Mouse (Mus musculus) myocyte (in vitro differentiated cells): Measurements from ENCODE around the gene Ascc3. TPM values are rescaled to one million over a fixed set of nuclear protein-coding genes. Genes with fewer than 3 reads are reported as not detected.
A peak's percentile ranks its signal among the peaks of the same experiment; 100 is the strongest.

Experiments
- H3K27me3 ChIP-seq: one replicate; pipeline ENCODE4 v1.6.1; 2011; ENCODE audit not compliant: control insufficient read depth, insufficient read depth, insufficient read length
- H3K36me3 ChIP-seq: one replicate; pipeline ENCODE4 v1.6.1; 2011; ENCODE audit not compliant: control insufficient read depth, insufficient read depth
- H3K4me2 ChIP-seq: one replicate; pipeline ENCODE4 v1.6.1; 2011; ENCODE audit warnings: low read depth, control low read depth
- H3K4me3 ChIP-seq: one replicate; pipeline ENCODE4 v1.5.1; 2011; ENCODE audit warnings: mild to moderate bottlenecking, control low read depth, moderate library complexity
- H3K79me2 ChIP-seq: one replicate; pipeline ENCODE4 v1.6.1; 2011; ENCODE audit not compliant: control insufficient read depth, insufficient read depth
- H3ac ChIP-seq: one replicate; pipeline ENCODE4 v1.6.1; 2011; ENCODE audit not compliant: control insufficient read depth, insufficient read length
- CEBPB ChIP-seq: IDR thresholded peaks from 2 replicates; pipeline ENCODE4 v1.6.1; 2011; ENCODE audit warnings: mild to moderate bottlenecking, moderate library complexity; ENCODE audit not compliant: poor library complexity, insufficient read depth, severe bottlenecking
- E2F4 ChIP-seq: IDR thresholded peaks from one replicate; pipeline ENCODE4 v1.6.1; 2011; ENCODE audit warnings: mild to moderate bottlenecking, control low read depth, moderate library complexity; ENCODE audit not compliant: insufficient read depth
- MAX ChIP-seq: IDR thresholded peaks from one replicate; pipeline ENCODE4 v1.6.1; 2011; ENCODE audit warnings: low read depth, mild to moderate bottlenecking, control low read depth
- MYOD1 ChIP-seq, 3 experiments: IDR thresholded peaks; one replicate each; pipeline ENCODE4 v1.6.1; 2011; ENCODE audit warnings: control low read depth in 2 of 3, low read depth in 2 of 3, mild to moderate bottlenecking in 2 of 3, moderate library complexity in 1 of 3; ENCODE audit not compliant: insufficient read length in 2 of 3, control insufficient read depth in 1 of 3
- MYOG ChIP-seq, 3 experiments: IDR thresholded peaks; one replicate each; pipeline ENCODE4 v1.6.1; 2011; ENCODE audit warnings: control low read depth in 2 of 3, low read depth in 2 of 3, mild to moderate bottlenecking in 2 of 3; ENCODE audit not compliant: insufficient read length in 2 of 3, control insufficient read depth in 1 of 3, insufficient read depth in 1 of 3
- POLR2A ChIP-seq: IDR thresholded peaks from one replicate; pipeline ENCODE4 v1.6.1; 2011; ENCODE audit warnings: low read depth, mild to moderate bottlenecking, control low read depth, moderate library complexity; ENCODE audit not compliant: insufficient read length
- POLR2AphosphoS2 ChIP-seq: IDR thresholded peaks from one replicate; pipeline ENCODE4 v1.6.1; 2011; ENCODE audit warnings: low read depth, control low read depth; ENCODE audit not compliant: insufficient read length
- REST ChIP-seq: IDR thresholded peaks from one replicate; pipeline ENCODE4 v1.6.1; 2011; ENCODE audit warnings: mild to moderate bottlenecking, control low read depth, moderate library complexity; ENCODE audit not compliant: insufficient read depth, insufficient read length
- SRF ChIP-seq: IDR thresholded peaks from one replicate; pipeline ENCODE4 v1.6.1; 2011; ENCODE audit warnings: low read depth; ENCODE audit not compliant: control insufficient read depth, insufficient read length
- TCF12 ChIP-seq: IDR thresholded peaks from one replicate; pipeline ENCODE4 v1.6.1; 2011; ENCODE audit warnings: mild to moderate bottlenecking, control low read depth; ENCODE audit not compliant: poor library complexity, insufficient read depth, severe bottlenecking
- TCF3 ChIP-seq: IDR thresholded peaks from one replicate; pipeline ENCODE4 v1.6.1; 2011; ENCODE audit warnings: low read depth, control low read depth; ENCODE audit not compliant: insufficient read length
- USF1 ChIP-seq: IDR thresholded peaks from one replicate; pipeline ENCODE4 v1.6.1; 2011; ENCODE audit warnings: low read depth, mild to moderate bottlenecking, control low read depth, moderate library complexity
- polyA plus RNA-seq: library from polyadenylated mRNA; unstranded; fragments of >200 nt; fragmentation: generic; extraction: Trizol; gene quantifications from one replicate; pipeline ENCODE4 v1.2.1, GENCODE M21; 2012; ENCODE audit warnings: missing spikeins

Gene Ascc3
- polyA plus RNA-seq, 1 experiment, result 7.2 TPM

DNA sequence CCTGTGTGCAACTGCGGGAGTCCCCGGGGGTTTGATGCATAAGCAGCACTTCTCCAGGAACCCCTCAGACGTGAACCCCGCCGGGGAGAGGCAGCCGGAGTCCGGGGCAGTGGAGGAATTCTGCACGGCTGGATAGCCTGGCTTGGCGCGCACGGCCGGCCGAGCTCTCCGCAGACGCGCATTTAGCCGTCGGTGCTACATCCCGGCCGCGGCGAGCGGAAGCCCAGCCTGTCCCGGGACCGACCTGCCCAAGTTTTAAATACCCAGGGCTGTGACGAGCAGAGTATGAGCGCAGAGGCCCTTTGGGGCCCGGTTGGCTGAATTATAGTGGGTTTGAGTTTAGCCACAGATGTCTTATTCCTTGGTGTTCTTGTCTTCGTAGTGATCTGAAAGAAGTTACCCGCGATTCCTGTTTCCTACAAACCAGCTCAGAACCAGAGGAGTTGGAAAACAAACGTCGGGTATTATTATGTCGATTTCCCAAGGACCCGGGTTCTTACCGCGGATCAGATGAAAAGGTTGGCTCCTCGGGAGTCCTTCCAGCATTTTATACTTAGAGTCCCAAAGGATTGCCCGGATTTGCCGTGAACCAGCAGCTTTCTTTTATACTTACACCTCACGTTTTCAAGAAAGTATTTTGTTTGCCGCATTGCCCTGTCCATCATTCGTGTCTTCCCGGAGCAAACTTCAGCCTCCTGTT lies 302.8 kb downstream of the Ascc3 start:
- no peaks in the 10 kb centered on the region for H3K36me3 ChIP-seq
- no peak overlapping the region for H3ac ChIP-seq
- no peak overlapping the region for H3K4me3 ChIP-seq
- TF ChIP-seq MYOG (IDR thresholded peaks at IDR 0.05; ENCODE audit: control insufficient read depth in 1 of 3, insufficient read depth in 1 of 3, insufficient read length in 2 of 3, low read depth in 2 of 3) (no peak), USF1 (no peak), TCF3 (no peak), MAX (no peak), POLR2A (no peak), CEBPB (no peak), TCF12 (no peak), SRF (no peak), E2F4 (no peak), REST (no peak), POLR2AphosphoS2 (no peak), MYOD1 (IDR thresholded peaks at IDR 0.05; ENCODE audit: control insufficient read depth in 1 of 3, insufficient read length in 2 of 3, low read depth in 2 of 3) (no peak)
- no peaks in the 10 kb centered on the region for H3K79me2 ChIP-seq
- H3K4me2 ChIP-seq, result no peak overlapping the region
- no peaks in the 10 kb centered on the region for H3K27me3 ChIP-seq

DNA sequence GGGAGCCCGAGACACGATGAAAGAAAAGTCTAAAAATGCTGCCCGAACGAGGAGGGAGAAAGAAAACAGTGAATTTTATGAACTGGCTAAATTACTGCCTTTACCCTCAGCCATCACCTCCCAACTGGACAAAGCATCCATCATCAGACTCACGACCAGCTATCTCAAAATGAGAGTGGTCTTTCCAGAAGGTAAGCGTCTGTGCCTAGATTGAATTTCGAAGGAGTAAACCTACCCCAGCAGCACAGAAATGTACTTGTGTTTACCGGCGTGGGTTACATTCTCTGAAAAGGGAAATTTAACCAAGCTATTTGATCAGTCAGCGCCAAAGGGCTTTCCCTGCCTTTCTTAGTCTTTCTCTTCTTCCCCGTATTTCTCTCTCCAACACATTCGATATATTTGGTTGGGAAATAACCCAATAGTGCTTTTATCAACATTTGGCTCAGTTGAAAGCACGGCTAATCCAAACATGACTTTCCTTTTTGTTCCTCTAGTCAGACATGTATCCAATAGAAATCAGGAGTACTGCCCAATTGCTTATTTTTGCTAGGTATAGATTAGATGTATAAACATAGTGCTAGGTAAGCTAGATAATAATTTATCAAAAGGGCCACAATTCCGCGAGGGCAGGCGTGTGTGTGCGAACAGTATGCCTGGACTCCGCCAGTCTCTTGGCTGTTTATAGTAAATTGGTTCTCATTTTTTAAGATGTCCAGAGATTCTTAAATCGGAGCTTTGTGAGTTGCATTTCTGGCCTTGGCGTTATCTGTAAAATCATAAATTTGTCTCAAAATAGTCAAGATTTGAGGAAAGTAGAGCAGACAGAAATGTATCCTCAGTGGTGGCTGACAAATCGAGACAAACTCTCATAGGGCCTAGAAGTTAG lies 303.7 kb downstream of the Ascc3 start:
- no peaks in the 10 kb centered on the region for H3K27me3 ChIP-seq
- no peaks in the 10 kb centered on the region for H3K36me3 ChIP-seq
- H3ac ChIP-seq, result no peak overlapping the region
- no peaks in the 10 kb centered on the region for H3K79me2 ChIP-seq
- H3K4me3 ChIP-seq, result no peak overlapping the region
- no peak overlapping the region for H3K4me2 ChIP-seq
- TF ChIP-seq POLR2A (no peak), POLR2AphosphoS2 (no peak), SRF (no peak), E2F4 (no peak)

DNA sequence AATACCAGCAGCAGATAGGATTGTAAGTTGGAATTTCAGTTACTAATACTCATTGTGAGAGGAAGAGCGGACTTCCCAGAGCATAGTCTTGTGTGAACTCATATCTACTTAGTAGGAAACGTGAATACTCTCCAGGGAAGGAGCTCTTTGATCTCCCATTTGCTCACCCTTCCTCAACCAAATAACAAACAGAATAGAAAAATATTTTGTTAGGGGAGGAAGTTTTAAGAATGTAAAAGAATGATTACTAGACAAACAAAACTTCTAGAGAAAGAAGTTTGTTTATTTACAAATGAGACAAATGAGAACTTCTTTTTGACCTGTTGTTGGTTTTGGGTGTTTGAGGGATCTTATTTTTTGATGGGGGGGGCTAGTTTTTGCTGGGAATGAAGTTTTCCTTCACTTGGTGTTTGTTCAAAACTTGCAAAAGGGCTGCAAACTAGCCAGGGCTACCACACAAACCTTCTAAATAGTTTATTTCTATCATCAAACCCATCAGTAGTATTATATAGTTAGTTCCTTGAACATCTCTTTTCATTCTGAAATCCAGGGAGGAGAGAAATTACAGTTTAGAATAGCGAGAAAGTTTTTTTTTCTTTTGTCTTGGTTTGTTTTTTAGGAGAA lies 304.4 kb downstream of the Ascc3 start:
- Histone ChIP-seq H3K4me3 (no peak overlapping the region), H3K79me2 (no peaks in the 10 kb centered on the region), H3K4me2 (no peak overlapping the region), H3ac (no peak overlapping the region), H3K36me3 (no peaks in the 10 kb centered on the region), H3K27me3 (no peaks in the 10 kb centered on the region)
- TF ChIP-seq MAX (no peak), REST (no peak), POLR2A (no peak), MYOD1 (IDR thresholded peaks at IDR 0.05; ENCODE audit: control insufficient read depth in 1 of 3, insufficient read length in 2 of 3, low read depth in 2 of 3) (no peak), USF1 (no peak), SRF (no peak), TCF3 (no peak), TCF12 (no peak), E2F4 (no peak), MYOG (IDR thresholded peaks at IDR 0.05; ENCODE audit: control insufficient read depth in 1 of 3, insufficient read depth in 1 of 3, insufficient read length in 2 of 3, low read depth in 2 of 3) (no peak), POLR2AphosphoS2 (no peak), CEBPB (no peak)

DNA sequence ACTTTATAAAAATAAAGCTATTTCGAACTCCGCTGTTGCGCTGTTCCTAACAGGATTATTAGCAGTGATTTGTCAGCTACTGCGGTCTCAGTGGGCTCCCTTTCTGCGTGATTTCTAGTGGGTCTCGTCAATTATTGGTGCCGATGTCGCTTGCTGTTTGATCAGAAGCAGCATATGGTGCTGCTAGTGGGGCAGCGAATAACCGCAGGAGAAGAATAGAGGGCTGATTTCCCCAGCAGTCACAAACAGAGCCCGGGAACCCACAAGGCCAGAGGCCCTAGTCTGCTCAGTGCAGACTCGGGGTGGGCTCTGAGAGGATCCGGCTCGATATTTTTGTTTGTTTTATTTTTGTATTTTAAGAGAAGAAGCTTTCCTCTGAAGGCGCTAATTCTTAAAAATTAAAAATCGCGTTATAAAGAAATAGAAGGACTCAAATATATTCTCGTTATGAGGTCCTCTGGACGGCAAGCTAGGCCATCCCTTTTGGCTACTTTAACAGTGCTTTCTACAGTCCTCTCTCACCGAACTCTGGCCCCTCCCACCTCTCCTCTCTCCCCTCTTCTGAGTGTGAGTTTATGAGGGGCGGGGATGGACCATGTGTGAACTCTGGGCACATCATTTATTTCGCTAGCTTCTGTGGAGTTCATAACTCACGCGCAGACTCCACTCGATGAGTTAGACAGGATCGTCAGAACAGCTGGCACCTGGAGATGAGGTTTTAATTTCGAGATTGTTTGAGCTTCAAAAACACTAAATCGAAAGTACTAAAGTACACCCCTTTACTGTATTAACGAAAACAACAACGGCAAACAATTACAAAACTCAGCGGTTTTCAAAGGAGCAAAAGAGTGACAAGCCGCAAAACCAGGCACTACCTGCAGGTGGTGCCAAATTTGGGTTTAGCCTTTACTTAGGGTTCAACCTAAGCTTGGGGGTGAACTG lies 305.3 kb downstream of the Ascc3 start:
- Histone ChIP-seq H3K27me3 (no peaks in the 10 kb centered on the region), H3ac (no peak overlapping the region), H3K4me3 (no peak overlapping the region), H3K4me2 (peak overlapping the region; percentile 18), H3K79me2 (no peaks in the 10 kb centered on the region), H3K36me3 (no peaks in the 10 kb centered on the region)
- TF ChIP-seq E2F4, result no peak
- TF ChIP-seq TCF12, result no peak
- no peak for TF ChIP-seq MAX
- TF ChIP-seq POLR2AphosphoS2, result no peak
- TF ChIP-seq MYOG (IDR thresholded peaks at IDR 0.05; ENCODE audit: control insufficient read depth in 1 of 3, insufficient read depth in 1 of 3, insufficient read length in 2 of 3, low read depth in 2 of 3), result no peak
- no peak for TF ChIP-seq CEBPB
- no peak for TF ChIP-seq TCF3
- no peak for TF ChIP-seq USF1
- no peak for TF ChIP-seq REST
- no peak for TF ChIP-seq MYOD1 (IDR thresholded peaks at IDR 0.05; ENCODE audit: control insufficient read depth in 1 of 3, insufficient read length in 2 of 3, low read depth in 2 of 3)
- TF ChIP-seq POLR2A, result no peak
- no peak for TF ChIP-seq SRF
